Mouse (Mus musculus): ENCODE measurements around the gene H2-Eb1.
"Not testable (repeated sequence)": the region's sequence is repeated elsewhere in the genome, so short reads cannot be mapped to it uniquely, and the experiment has no call there.

Gene H2-Eb1

DNA sequence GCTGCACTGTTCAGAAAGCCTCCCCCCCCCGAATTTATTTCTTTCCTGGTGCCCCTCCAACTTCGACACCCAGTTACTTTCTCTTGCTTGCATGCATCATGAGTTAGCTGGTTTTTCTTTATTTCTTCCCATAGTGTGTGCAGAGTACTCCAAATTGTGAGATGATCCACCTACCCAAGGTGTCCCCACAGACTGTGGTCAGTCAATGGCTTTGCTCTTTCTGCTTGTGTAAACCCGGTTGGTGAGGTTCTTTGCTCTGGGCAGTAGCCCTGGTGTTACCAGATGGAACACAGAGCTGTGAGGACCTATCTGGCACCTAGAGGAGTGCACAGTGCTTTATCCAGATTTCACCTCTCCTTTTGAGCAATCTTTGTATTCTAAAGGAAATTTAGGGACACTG is 17.5 kb upstream of the H2-Eb1 start:
- DNase-seq (ENCODE audit: extremely low spot score), result no peak

DNA sequence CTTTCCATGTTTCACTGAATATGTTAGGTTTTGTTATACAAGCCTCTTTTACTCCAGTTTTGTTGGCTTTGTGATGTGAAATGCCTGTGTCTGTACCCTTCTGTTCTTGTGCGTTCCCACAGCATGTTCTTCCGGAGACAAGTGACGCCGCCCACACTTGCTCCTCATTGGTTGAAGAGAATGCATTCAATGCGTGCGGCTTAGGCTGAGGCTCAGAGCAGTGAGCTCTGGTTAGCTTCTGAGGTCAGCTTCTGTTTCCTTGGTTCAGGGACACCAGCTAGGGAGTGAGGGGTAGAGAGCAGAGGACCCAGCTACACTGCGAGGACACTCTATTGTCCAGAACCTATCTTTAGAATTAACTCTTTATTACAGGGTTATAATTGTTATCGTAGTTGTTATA is 14.1 kb upstream of the H2-Eb1 start:
- DNase-seq (ENCODE audit: extremely low spot score), result peak; percentile 84

DNA sequence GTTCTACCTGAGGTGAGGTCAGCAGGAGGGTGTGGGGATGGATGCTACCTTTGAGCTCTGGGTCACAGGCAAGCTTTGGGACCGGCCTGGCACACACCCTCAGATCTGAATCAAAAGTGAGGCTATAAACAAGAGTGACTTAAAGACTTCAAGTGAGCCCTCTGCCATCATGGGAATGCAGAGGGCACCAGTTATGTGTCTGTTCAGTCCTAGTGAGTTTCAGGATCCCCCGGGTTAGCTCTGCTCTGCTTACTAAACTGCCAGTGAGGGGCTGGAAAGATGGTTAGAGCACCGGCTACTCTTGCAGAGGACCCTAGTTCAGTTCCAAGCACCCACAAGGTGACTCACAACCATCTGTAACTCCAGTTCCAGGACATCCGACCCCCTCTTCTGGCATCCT is 13.1 kb upstream of the H2-Eb1 start:
- no peak for DNase-seq (ENCODE audit: extremely low spot score)

DNA sequence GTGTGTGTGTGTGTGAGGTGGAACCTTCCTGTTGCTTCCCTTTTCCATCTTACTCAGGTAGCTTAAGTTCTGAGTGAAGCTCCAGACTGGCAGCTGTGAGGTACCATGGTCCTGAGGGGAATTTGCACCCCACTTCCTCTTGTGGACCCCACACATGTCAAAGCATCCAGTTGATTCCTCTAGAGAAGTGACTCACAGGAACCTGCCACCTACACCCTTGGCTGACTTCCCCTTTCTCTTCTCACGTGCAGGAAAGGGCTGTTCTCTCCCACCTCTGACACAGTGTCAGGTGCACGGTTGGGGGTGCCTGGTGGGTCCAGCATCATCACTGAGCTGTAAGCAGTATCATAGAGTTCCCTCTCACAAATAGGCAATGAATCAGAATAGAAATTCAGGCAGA is 12.1 kb upstream of the H2-Eb1 start:
- DNase-seq (ENCODE audit: extremely low spot score), result no peak

DNA sequence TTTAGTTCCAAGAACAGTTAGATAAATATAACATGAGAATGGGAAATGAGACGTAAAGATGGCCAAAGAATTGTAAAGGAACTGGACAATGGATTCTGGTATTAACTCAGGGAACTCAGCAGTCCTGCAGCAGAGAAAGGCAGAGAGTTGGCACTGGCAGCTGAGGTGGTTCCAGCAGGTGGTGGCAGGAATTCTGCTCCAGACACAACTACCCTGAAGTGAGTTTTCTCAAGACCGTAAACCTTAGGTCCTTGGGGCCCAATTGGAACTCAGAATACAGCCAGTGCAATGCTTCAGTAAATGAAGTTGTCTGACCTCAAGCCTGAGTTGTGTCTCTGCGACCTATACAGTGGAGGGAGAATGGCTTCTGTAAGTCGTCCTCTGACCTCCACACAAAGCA is 11.4 kb upstream of the H2-Eb1 start:
- DNase-seq (ENCODE audit: extremely low spot score), result no peak

DNA sequence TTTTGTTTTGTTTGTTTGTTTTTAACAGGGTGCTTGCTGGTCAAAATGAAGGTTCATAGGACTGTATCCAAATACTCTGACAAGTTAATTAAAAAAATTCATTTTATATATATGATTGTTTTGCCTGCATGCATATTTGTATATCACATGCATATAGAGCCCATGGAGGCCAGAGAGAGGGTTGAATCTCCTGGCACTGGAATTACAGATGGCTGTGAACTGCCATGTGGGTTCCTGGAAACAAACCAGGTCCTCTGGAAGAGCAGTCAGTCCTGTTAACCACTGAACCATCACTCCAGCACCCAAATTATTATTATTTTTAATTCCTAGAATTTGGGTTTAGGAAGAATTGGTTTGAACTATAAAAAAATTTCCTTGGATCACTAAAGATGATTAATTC is 10.4 kb upstream of the H2-Eb1 start:
- no peak for DNase-seq (ENCODE audit: extremely low spot score)

DNA sequence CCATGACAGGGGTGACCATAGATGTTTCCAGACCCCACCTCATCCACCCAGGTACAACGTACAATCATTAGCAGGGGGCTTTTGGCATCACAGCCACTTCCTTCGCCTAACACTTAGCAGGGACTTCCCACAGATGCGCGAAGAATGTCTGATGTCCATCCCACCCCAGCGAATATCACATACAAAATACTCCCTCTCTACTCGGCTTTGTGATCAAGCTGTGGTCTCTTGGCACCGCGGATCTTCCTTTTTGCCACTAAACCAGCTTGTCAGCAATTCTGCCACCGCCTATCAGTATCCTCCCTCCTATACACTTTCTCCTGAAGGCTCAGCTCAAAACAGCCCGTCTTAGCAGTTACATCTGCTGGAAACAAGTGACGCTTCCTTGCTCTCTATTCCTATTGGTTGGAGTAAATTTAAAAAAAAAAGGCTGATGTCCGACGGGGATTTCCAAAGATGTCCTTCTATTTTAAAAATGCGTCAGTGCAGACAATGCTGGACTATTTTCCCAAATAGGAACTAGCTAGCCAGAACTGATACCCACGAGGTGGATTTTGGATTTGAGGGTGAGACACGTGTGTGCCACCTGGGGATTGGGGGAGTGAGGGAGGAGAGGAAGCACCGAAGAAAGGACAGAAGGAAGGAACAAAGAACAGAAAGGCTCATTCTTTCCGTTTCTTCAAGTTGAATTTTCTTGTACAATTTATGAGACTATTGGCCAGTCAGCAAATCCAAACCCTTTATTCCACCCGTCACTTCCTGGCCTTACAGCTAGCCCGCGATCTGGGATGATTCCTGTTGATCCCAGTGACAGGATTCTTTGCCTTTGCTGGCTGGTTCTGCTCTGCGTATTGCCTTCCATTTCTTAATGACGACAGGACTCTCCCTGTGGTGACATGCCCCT is 9.5 kb upstream of the H2-Eb1 start:
- DNase-seq (ENCODE audit: extremely low spot score), result peak; percentile 72

DNA sequence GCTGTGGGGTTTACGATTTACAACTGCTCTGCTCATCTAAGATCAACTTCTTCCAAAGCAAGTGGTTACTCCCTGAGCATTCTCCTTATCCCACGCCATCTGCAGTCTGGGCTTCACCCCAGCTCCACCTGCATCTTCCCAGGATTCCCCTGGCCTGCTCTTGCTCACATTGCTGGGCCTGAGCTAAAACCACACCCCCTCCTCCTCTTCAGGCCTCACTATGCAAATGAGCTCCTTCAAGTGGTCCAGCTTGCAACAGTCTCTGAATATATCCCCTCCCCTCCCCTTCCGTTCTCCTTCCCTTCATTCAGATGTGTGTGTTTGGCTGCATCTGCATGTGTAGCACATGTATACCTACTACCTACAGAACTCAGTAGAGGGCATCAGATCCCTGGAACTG is 6.3 kb upstream of the H2-Eb1 start:
- DNase-seq (ENCODE audit: extremely low spot score), result no peak

DNA sequence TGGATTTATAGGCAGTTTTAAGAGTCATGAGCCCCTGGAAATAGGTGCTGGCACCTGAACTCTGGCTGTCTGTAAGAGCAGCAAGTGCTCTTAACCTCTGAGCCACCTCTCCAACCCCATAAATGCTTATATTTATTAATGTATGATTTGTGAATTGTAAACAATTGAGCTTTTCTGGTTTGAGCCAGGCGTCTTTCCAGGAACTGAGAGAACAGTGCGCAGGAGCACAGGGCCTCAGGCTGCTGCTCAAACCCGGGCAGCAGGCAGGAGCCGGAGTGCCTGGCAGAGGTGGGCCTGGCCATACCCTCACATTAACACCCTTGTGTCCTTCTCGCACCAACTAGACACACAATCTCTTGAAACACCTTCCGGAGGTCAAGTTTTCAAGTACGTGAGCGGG is 5.6 kb upstream of the H2-Eb1 start:
- no peak for DNase-seq (ENCODE audit: extremely low spot score)

DNA sequence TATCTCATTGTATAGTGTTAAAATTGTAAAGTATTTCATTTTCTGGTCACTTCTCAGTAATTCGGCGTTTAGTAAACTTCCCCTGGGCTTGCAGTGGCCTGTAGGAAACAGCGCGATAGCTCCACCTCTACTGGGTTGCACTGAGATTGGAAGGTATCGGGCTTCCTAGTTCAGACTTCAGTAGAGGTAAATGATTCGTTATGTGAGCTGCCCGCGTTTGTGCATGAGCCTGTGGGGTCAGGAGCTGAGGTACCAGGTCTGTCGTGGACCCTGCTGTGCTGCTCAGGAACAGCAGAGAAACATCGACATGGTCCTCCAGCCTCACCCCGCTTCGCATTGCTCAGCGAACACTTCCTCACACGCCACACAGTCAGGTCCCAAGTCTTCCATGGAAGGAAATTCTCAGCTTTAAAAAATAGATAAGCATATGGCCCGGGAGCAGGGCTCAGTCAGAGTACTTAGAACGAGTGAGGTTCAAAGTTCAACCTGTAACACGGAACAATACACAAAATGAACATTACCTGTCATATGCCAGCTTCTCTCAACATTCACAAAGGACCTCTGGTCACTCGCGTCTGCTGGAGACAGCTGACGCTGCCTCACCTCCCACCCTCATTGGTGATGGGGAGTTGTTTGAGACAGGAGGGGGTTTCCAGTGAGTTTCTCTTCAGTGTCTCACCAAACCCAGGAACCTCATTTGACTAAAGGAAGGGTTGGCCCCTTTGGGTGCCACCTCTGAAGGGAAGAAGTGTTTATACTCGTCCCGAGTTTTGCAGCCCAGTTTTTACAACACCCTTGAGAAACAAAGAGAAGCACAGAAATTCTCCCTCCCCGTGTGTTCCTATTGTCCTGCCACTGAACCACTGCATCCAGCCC is 4.7 kb upstream of the H2-Eb1 start:
- no peak for DNase-seq (ENCODE audit: extremely low spot score)

DNA sequence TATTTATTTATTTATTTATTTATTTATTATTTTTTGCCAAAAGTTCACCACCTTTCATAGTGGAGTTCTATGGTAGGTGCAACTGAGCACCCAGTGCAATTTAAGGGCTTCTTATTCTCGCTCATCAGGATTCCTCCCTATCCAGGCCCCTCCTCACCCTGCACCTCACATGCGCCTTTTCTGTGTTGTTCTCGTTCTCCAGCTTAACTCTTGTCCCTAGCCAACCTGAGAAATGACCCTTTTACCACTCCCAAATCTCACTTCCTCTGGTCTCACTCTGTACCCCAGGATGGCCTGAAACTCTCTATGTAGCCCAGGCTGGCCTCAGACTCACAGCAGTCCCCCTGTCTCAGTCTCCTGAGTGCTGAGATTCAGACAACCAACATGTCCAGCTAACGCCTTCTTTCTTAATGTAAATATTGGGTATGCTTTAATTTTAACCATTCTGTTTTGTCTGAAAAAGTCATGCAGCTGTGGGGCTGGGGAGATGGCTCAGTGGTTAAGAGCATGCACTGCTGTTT is 3.9 kb upstream of the H2-Eb1 start:
- DNase-seq (ENCODE audit: extremely low spot score), result no peak

DNA sequence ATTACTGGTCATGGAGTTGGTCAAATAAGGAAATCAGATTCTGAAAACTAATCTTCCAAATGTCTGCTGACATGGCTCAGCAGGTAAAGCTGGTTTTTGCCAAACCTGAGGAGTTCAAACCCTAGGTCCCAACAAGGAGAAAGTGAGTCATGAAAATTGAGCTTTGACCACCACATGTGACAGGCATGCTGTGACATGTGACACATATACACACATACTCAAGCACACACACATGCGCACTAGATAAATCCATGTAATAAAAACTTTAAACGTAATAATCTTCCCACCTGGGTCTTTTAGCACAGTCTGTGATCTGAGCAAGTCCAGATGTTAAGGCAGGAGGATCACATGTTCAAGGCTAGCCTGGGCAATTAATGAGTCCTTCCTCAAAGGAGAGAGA is 1.9 kb upstream of the H2-Eb1 start:
- no peak for DNase-seq (ENCODE audit: extremely low spot score)

DNA sequence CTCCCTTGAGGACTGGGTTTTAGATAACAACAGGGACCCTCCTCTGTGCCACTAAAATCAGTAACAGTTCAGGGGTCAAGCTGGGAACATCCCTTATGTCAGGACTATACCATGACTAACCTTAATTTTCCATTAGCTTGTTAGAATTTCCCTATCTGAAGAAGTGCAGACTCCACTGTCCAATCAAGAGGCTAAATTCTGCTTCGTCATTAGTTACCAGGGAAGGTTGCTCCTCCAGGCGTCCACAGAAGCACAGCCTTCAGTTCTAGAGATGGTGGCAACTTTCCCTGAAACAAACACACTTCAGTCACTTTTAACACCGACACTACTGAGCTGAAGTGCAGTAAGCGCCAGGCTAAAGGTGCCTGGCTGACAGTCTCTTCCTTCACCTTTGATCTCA is 916 bp upstream of the H2-Eb1 start:
- DNase-seq (ENCODE audit: extremely low spot score), result peak; percentile 49

DNA sequence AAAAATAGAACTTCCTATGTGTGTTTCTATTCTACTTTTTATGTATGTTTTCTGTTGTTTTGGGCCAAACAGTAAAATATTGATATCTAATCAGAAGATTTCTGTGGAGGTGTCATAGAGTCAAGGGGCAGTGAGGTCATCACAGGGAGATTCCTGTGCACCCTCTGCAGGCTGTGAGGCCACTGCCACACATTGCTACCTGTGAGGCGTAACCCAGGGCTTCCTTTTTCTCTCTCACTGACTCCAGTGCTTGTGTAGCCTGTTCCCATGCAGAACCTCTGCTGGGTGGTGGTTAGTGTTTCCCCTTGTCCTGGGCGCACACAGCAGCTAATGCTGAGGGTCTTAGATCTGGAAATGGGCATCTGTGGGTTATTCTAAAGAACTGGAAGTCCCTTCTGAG is 740 bp downstream of the H2-Eb1 start:
- no peak for DNase-seq (ENCODE audit: extremely low spot score)

DNA sequence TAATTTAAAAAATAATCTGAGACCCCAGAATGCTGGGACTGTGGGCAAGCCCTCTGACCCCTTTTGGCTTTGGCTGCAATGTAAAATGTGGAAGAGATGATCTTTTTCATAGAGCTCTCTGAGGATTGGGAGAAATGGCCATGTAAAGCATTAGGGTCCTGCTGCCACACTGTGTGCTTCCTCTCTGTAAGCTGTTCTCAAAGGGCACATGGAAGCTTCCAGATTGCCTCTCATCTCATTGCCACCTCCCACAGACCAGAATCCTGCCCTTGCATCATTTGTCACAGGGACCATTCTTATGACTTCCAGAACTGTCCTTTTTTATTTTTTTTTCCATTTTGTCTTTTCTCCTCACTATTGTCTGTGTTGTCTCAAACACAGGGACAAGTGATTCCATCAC is 1.5 kb downstream of the H2-Eb1 start:
- DNase-seq (ENCODE audit: extremely low spot score), result no peak

DNA sequence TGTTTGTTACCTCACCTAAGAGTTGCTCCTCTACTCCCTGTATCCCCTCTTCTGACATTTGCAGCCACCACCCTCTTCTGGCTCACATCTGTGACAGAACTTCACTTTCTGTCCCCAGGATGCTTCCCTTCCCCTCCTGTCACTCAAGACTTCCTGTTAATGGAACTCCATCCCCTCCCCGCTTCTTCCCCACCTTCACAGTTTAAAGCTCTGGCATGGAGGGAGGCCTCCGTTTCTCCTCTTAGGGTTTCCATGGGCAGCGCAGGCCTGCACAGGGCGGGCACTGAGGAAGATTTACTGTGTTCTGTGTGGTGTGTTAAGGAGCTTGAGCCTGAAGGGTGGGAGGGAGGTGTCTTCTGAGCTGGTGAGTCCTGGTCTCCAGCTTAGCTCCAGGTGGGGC is 2.5 kb downstream of the H2-Eb1 start:
- DNase-seq (ENCODE audit: extremely low spot score), result no peak

DNA sequence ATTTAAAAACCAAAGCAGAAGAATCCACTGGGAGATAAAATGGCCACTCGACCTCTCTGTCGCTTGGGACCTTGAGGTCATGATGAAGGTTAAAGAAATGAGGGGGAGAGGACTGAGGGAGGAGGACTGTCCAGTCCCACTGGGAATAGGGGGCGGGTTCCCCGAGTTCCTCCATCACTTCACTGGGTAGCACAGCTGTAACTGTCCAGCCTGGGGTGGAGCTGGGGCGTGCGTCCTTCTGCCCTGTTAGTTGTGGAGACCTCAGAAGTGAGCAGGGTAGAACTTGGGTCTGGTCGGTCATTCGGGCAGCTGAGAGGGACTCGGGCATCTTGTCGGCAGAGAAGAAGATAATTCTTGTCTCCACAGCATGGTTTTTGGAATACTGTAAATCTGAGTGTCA is 3.6 kb downstream of the H2-Eb1 start:
- peak; percentile 24 for DNase-seq (ENCODE audit: extremely low spot score)

DNA sequence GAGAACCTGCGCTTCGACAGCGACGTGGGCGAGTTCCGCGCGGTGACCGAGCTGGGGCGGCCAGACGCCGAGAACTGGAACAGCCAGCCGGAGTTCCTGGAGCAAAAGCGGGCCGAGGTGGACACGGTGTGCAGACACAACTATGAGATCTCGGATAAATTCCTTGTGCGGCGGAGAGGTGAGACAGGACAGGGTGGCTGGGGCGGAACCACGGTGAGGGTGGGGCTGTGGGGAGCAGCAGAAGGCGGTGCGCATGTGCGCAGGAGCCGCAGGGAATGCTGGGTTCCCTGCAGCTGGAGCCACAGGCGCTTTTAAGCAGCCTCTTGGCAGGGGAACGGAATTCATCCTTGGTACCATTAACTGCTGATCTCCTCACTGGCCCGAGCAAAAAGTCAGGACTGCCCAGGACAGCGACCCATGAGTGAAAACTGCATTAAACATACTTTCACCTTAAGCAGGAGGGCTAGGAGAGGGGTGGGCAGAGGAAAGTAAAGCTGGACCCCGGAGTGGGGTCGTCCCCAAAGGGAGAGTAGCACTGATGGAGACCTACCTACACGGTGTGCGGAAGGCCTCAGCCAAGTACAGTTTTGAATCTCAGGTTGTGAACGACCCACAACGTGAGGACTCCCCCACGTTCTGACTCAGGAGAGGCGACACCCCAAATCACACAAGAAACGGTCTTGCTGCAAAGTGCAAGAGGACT is 4.2 kb downstream of the H2-Eb1 start:
- DNase-seq (ENCODE audit: extremely low spot score), result peak; percentile 71

DNA sequence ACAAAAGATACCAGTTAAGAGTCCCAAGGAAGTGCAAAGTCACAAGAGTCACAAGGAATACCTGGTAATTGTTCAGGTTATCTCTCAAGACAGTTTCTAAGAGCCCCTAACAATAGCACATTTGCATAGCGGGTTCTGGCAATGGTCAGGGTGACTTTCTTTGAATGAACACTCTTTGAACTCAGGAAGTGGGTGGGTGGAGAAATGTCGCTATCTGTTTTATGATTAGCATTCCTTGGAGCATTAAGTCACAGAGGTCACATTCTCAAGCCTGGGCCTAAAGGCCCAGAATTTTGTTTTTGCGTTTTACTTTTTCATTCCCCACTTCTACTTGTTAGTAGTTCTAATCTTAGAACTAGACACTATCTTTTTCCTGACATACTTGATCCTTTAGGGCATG is 4.9 kb downstream of the H2-Eb1 start:
- not testable (repeated sequence) for DNase-seq (ENCODE audit: extremely low spot score)

DNA sequence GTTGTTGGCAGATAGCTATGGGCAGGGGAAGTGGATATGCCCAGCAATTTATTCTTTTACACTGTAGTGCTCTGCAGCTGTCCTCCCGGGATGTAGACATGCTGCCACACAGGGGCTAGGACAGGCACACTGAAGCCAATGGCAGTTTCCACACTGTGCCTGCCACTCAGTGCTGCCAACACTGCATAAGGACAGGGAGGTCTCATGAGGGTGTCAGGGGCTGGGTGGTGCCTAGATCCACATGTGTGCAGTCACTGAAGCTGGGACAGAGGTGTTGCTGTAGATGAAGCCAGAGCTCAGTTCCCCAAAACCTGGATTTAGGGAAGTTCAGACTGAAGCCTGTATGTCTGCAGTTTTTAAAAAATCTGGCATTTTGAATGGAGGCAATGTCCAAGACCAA is 6.5 kb downstream of the H2-Eb1 start:
- no peak for DNase-seq (ENCODE audit: extremely low spot score)

DNA sequence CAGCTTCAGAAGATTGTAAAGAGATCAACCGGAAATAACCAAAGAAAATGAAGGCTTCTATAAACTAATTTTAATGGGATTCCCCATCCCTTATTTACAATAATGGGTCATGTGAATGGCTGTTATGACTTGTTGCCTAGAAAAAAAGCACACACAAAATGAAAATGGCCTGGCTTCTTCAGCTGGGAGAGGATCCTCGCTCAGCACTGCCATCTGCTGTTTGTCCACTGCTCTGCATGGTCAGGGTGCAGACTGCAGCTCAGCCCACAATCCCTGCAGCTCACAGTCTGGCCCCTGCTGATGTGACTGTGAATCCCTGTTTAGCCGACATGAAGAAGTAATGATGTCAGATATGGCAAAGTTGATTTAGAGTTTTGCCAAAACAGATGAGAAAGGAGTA is 7.7 kb downstream of the H2-Eb1 start:
- DNase-seq (ENCODE audit: extremely low spot score), result peak; percentile 77

DNA sequence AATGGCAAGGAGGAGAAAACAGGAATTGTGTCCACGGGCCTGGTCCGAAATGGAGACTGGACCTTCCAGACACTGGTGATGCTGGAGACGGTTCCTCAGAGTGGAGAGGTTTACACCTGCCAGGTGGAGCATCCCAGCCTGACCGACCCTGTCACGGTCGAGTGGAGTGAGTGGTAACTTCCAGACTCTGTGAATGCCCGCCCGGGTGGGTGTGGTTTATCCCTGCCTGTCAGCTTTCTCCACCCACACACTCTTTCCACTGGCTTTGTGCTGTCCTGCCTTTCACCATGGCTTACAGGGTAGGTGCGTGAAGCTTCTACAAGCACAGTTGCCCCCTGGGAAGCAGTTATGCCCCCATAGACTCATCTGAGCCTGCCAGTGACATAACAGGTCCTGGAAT is 8.6 kb downstream of the H2-Eb1 start:
- no peak for DNase-seq (ENCODE audit: extremely low spot score)

All from embryo, embryonic 9.5 days (tissue).